Mouse (Mus musculus) MEL (cell line): ENCODE measurements around the gene Chst3. TPM values are rescaled to one million over a fixed set of nuclear protein-coding genes. Genes with fewer than 3 reads are reported as not detected.
"Not testable (repeated sequence)": the region's sequence is repeated elsewhere in the genome, so short reads cannot be mapped to it uniquely, and the experiment has no call there.

Experiments
- DNase-seq: peaks from one replicate; pipeline ENCODE4 v3.0.0; 2011; ENCODE audit warnings: low read depth, low spot score
- H3K27ac ChIP-seq: 2 replicates; pipeline ENCODE4 v1.5.1; 2012; ENCODE audit warnings: low read depth, mild to moderate bottlenecking, control low read depth, low read length, moderate library complexity; ENCODE audit not compliant: control insufficient read depth
- H3K27me3 ChIP-seq, 2 experiments: fragments of 150-350 bp in 1 of 2; sonication (generic) in 1 of 2; 2 replicates each; pipeline ENCODE4 v1.6.1; 2012; ENCODE audit warnings: low read length in 2 of 2, mild to moderate bottlenecking in 2 of 2, improper control_type of control experiment in 1 of 2, moderate library complexity in 1 of 2; ENCODE audit not compliant: insufficient read depth in 2 of 2, control insufficient read depth in 1 of 2
- H3K36me3 ChIP-seq, 2 experiments: 2 replicates each; pipeline ENCODE4 v1.6.1; 2012 to 2014; ENCODE audit warnings: low read length in 2 of 2, improper control_type of control experiment in 1 of 2, inconsistent platforms in 1 of 2, mild to moderate bottlenecking in 1 of 2; ENCODE audit not compliant: insufficient read depth in 2 of 2, control insufficient read depth in 1 of 2
- H3K4me1 ChIP-seq, 2 experiments: fragments of 150-350 bp in 1 of 2; sonication (generic) in 1 of 2; 2 replicates each; pipeline ENCODE4 v1.6.1; 2012; ENCODE audit warnings: low read length in 2 of 2, improper control_type of control experiment in 1 of 2, mild to moderate bottlenecking in 1 of 2; ENCODE audit not compliant: insufficient read depth in 2 of 2, control insufficient read depth in 1 of 2
- H3K4me3 ChIP-seq, 2 experiments: fragments of 150-350 bp in 1 of 2; sonication (generic) in 1 of 2; 2 replicates each; pipeline ENCODE4 v1.5.1; 2012; ENCODE audit warnings: low read depth in 2 of 2, low read length in 2 of 2, mild to moderate bottlenecking in 2 of 2, moderate library complexity in 2 of 2, control low read depth in 1 of 2, improper control_type of control experiment in 1 of 2; ENCODE audit not compliant: control insufficient read depth in 1 of 2, insufficient read depth in 1 of 2
- H3K79me2 ChIP-seq: 2 replicates; pipeline ENCODE4 v1.6.1; 2012; ENCODE audit warnings: mild to moderate bottlenecking, low read length, moderate library complexity; ENCODE audit not compliant: control insufficient read depth, poor library complexity, insufficient read depth
- H3K9ac ChIP-seq: 2 replicates; pipeline ENCODE4 v1.6.1; 2012; ENCODE audit warnings: low read depth, mild to moderate bottlenecking, control low read depth, low read length, moderate library complexity; ENCODE audit not compliant: control insufficient read depth, poor library complexity, severe bottlenecking
- H3K9me3 ChIP-seq: fragments of 150-350 bp; sonication (generic); replicated peaks from 2 replicates; pipeline ENCODE4 v1.6.1; 2012; ENCODE audit warnings: mild to moderate bottlenecking, low read length, improper control_type of control experiment, moderate library complexity; ENCODE audit not compliant: insufficient read depth
- BHLHE40 ChIP-seq: IDR thresholded peaks from 2 replicates; pipeline ENCODE4 v1.6.1; 2012; ENCODE audit warnings: low read depth, mild to moderate bottlenecking, inconsistent platforms, low read length, improper control_type of control experiment, borderline replicate concordance
- CHD2 ChIP-seq: IDR thresholded peaks from 2 replicates; pipeline ENCODE4 v1.6.1; 2011; ENCODE audit warnings: low read length, improper control_type of control experiment
- CTCF ChIP-seq, 3 experiments: IDR thresholded peaks in 2 of 3; conservative IDR thresholded peaks in 1 of 3; 2 replicates each; pipeline ENCODE4 v1.5.1; 2011 to 2012; ENCODE audit warnings: low read length in 3 of 3, low read depth in 2 of 3, mild to moderate bottlenecking in 2 of 3, improper control_type of control experiment in 1 of 3, inconsistent platforms in 1 of 3, mixed read lengths in 1 of 3, moderate library complexity in 1 of 3; ENCODE audit not compliant: control insufficient read depth in 1 of 3, insufficient read depth in 1 of 3, poor library complexity in 1 of 3, severe bottlenecking in 1 of 3
- ELF1 ChIP-seq: IDR thresholded peaks from 2 replicates; pipeline ENCODE4 v1.6.1; 2014; ENCODE audit warnings: low read depth, mild to moderate bottlenecking, inconsistent platforms, low read length, improper control_type of control experiment, moderate library complexity
- EP300 ChIP-seq, 2 experiments: IDR thresholded peaks; 2 replicates each; pipeline ENCODE4 v1.6.1; 2011; ENCODE audit warnings: improper control_type of control experiment in 2 of 2, low read length in 2 of 2, low read depth in 1 of 2, mild to moderate bottlenecking in 1 of 2
- ETS1 ChIP-seq: IDR thresholded peaks from 2 replicates; pipeline ENCODE4 v1.6.1; 2012; ENCODE audit warnings: low read depth, mild to moderate bottlenecking, inconsistent platforms, low read length, improper control_type of control experiment, moderate library complexity
- GABPA ChIP-seq: IDR thresholded peaks from 2 replicates; pipeline ENCODE4 v1.6.1; 2012; ENCODE audit warnings: low read depth, mild to moderate bottlenecking, inconsistent platforms, low read length, improper control_type of control experiment, moderate library complexity
- GATA1 ChIP-seq: IDR thresholded peaks from 2 replicates; pipeline ENCODE4 v1.6.1; 2011; ENCODE audit warnings: low read depth, low read length, improper control_type of control experiment
- HCFC1 ChIP-seq: IDR thresholded peaks from 2 replicates; pipeline ENCODE4 v1.6.1; 2012; ENCODE audit warnings: low read depth, mild to moderate bottlenecking, inconsistent platforms, low read length, improper control_type of control experiment, moderate library complexity
- JUND ChIP-seq: IDR thresholded peaks from 2 replicates; pipeline ENCODE4 v1.6.1; 2011; ENCODE audit warnings: low read depth, mild to moderate bottlenecking, improper control_type of control experiment, low read length
- KAT2A ChIP-seq: conservative IDR thresholded peaks from 2 replicates; pipeline ENCODE4 v1.6.1; 2012; ENCODE audit warnings: low read depth, low read length, improper control_type of control experiment, inconsistent platforms
- MAFK ChIP-seq: IDR thresholded peaks from 2 replicates; pipeline ENCODE4 v1.6.1; 2011; ENCODE audit warnings: low read depth, mild to moderate bottlenecking, low read length, improper control_type of control experiment, borderline replicate concordance
- MAX ChIP-seq: IDR thresholded peaks from 2 replicates; pipeline ENCODE4 v1.6.1; 2011; ENCODE audit warnings: low read length, improper control_type of control experiment
- MAZ ChIP-seq: IDR thresholded peaks from 2 replicates; pipeline ENCODE4 v1.6.1; 2012; ENCODE audit warnings: low read depth, mild to moderate bottlenecking, inconsistent platforms, low read length, improper control_type of control experiment
- MXI1 ChIP-seq: IDR thresholded peaks from 2 replicates; pipeline ENCODE4 v1.6.1; 2011; ENCODE audit warnings: mild to moderate bottlenecking, low read depth, low read length, improper control_type of control experiment
- MYB ChIP-seq: IDR thresholded peaks from 2 replicates; pipeline ENCODE4 v1.6.1; 2011; ENCODE audit warnings: mild to moderate bottlenecking, low read depth, low read length, improper control_type of control experiment
- NRF1 ChIP-seq: IDR thresholded peaks from 2 replicates; pipeline ENCODE4 v1.6.1; 2014; ENCODE audit warnings: low read depth, mild to moderate bottlenecking, inconsistent platforms, low read length, improper control_type of control experiment, moderate library complexity; ENCODE audit not compliant: poor library complexity, insufficient read depth, severe bottlenecking
- POLR2AphosphoS2 ChIP-seq: IDR thresholded peaks from 2 replicates; pipeline ENCODE4 v1.6.1; 2011; ENCODE audit warnings: low read length, improper control_type of control experiment
- POLR2AphosphoS5 ChIP-seq: IDR thresholded peaks from 2 replicates; pipeline ENCODE4 v1.6.1; 2012; ENCODE audit warnings: low read depth, borderline replicate concordance, mild to moderate bottlenecking, inconsistent platforms, low read length, moderate library complexity, mixed read lengths
- RAD21 ChIP-seq: IDR thresholded peaks from 2 replicates; pipeline ENCODE4 v1.6.1; 2011; ENCODE audit warnings: mild to moderate bottlenecking, low read depth, low read length, improper control_type of control experiment
- SIN3A ChIP-seq: IDR thresholded peaks from 2 replicates; pipeline ENCODE4 v1.6.1; 2012; ENCODE audit warnings: low read length, improper control_type of control experiment, inconsistent platforms
- TAL1 ChIP-seq: IDR thresholded peaks from 2 replicates; pipeline ENCODE4 v1.6.1; 2012; ENCODE audit warnings: mild to moderate bottlenecking, inconsistent platforms, low read length, moderate library complexity, mixed read lengths
- TCF12 ChIP-seq: IDR thresholded peaks from 2 replicates; pipeline ENCODE4 v1.6.1; 2014; ENCODE audit warnings: low read depth, mild to moderate bottlenecking, inconsistent platforms, low read length, improper control_type of control experiment, moderate library complexity
- UBTF ChIP-seq: IDR thresholded peaks from 2 replicates; pipeline ENCODE4 v1.6.1; 2012; ENCODE audit warnings: low read depth, mild to moderate bottlenecking, inconsistent platforms, low read length, improper control_type of control experiment, moderate library complexity, borderline replicate concordance; ENCODE audit not compliant: insufficient read depth
- USF1 ChIP-seq: IDR thresholded peaks from 2 replicates; pipeline ENCODE4 v1.6.1; 2014; ENCODE audit warnings: low read depth, mild to moderate bottlenecking, inconsistent platforms, low read length, improper control_type of control experiment, moderate library complexity
- USF2 ChIP-seq, 2 experiments: IDR thresholded peaks; 2 replicates each; pipeline ENCODE4 v1.6.1; 2011 to 2012; ENCODE audit warnings: improper control_type of control experiment in 2 of 2, low read length in 2 of 2, borderline replicate concordance in 1 of 2, inconsistent platforms in 1 of 2, low read depth in 1 of 2, mild to moderate bottlenecking in 1 of 2; ENCODE audit not compliant: insufficient read depth in 1 of 2
- ZC3H11A ChIP-seq: IDR thresholded peaks from 2 replicates; pipeline ENCODE4 v1.6.1; 2012; ENCODE audit warnings: low read depth, mild to moderate bottlenecking, inconsistent platforms, low read length, improper control_type of control experiment
- polyA plus RNA-seq, 2 experiments: library from polyadenylated mRNA; stranded (reverse) in 1 of 2; unstranded in 1 of 2; fragments of >175 nt in 1 of 2; fragments of >200 nt in 1 of 2; gene quantifications; 2 replicates each; pipeline versions ENCODE4 v1.2.1 to v1.2.4; 2012; ENCODE audit warnings: low replicate concordance in 2 of 2, low read depth in 1 of 2; ENCODE audit not compliant: insufficient read length in 2 of 2, insufficient read depth in 1 of 2, missing spikeins in 1 of 2
- total RNA-seq: library from RNA; depleted of rRNA; stranded (reverse); fragments of 300-350 nt; gene quantifications from 2 replicates; pipeline ENCODE4 v1.2.3, GENCODE M21; 2012

Gene Chst3
- total and polyA plus RNA-seq, 3 experiments = 0.08 TPM; not detected in 2

GRCm38 (mm10) chr10:60252187-60252586, 33.1 kb upstream of the Chst3 start:
- no peaks in the 10 kb centered on the region for H3K27me3 ChIP-seq
- no peak overlapping the region for H3K9ac ChIP-seq
- H3K27ac ChIP-seq = no peak overlapping the region
- DNase-seq = no peak
- H3K79me2 ChIP-seq = no peaks in the 10 kb centered on the region
- TF ChIP-seq EP300 (IDR thresholded peaks at IDR 0.05; ENCODE audit: low read depth in 1 of 2, low read length in 2 of 2) (no peak), TAL1 (no peak), CHD2 (no peak), MXI1 (no peak), MAX (no peak), JUND (no peak), MAZ (no peak), TCF12 (no peak), MAFK (no peak), ETS1 (no peak), POLR2AphosphoS2 (no peak), SIN3A (no peak), KAT2A (no peak)
- no peaks in the 10 kb centered on the region for H3K9me3 ChIP-seq
- H3K4me1 ChIP-seq = peaks cover 0 to 13% of the 10 kb centered on the region in 2 experiments; a peak in 2 of 4 replicates
- no peak overlapping the region for H3K4me3 ChIP-seq
- peaks cover 0 to 5% of the 10 kb centered on the region in 2 experiments; a peak in 2 of 4 replicates for H3K36me3 ChIP-seq

GRCm38 (mm10) chr10:60250426-60250965, 31.4 kb upstream of the Chst3 start:
- Histone ChIP-seq H3K4me1 (no peaks in the 10 kb centered on the region; a peak in 1 of 4 replicates), H3K27me3 (no peaks in the 10 kb centered on the region)

GRCm38 (mm10) chr10:60248345-60248744, 29.3 kb upstream of the Chst3 start:
- H3K4me1 ChIP-seq, DNase-seq, H3K4me3 ChIP-seq, H3K27ac ChIP-seq, H3K36me3 ChIP-seq, H3K9ac ChIP-seq, H3K79me2 ChIP-seq, H3K27me3 ChIP-seq, H3K9me3 ChIP-seq: not testable (repeated sequence)

More at GRCm38 (mm10) chr10:60250426-60250965, 31.4 kb upstream of the Chst3 start:
- DNase-seq = no peak
- Histone ChIP-seq H3K4me3 (no peak overlapping the region), H3K9ac (no peak overlapping the region), H3K79me2 (no peaks in the 10 kb centered on the region), H3K36me3 (no peaks in the 10 kb centered on the region), H3K27ac (no peak overlapping the region), H3K9me3 (no peaks in the 10 kb centered on the region)
- no peak for TF ChIP-seq MAX
- TF ChIP-seq RAD21 = no peak
- no peak for TF ChIP-seq MAZ
- TF ChIP-seq NRF1 = no peak
- no peak for TF ChIP-seq BHLHE40
- no peak for TF ChIP-seq POLR2AphosphoS5
- TF ChIP-seq GATA1 = no peak
- no peak for TF ChIP-seq ZC3H11A
- no peak for TF ChIP-seq USF2 (IDR thresholded peaks at IDR 0.05; ENCODE audit: borderline replicate concordance in 1 of 2, insufficient read depth in 1 of 2, low read depth in 1 of 2, low read length in 2 of 2)
- no peak for TF ChIP-seq ELF1
- TF ChIP-seq EP300 (IDR thresholded peaks at IDR 0.05; ENCODE audit: low read depth in 1 of 2, low read length in 2 of 2) = no peak
- TF ChIP-seq MXI1 = no peak
- no peak for TF ChIP-seq SIN3A
- TF ChIP-seq CTCF (IDR thresholded peaks at IDR 0.05 in 2 of 3, conservative IDR thresholded peaks at IDR 0.05 in 1 of 3; ENCODE audit: control insufficient read depth in 1 of 3, insufficient read depth in 1 of 3, low read depth in 2 of 3, low read length in 3 of 3, poor library complexity in 1 of 3, severe bottlenecking in 1 of 3) = no peak
- TF ChIP-seq MAFK = no peak
- TF ChIP-seq UBTF = no peak
- no peak for TF ChIP-seq HCFC1
- no peak for TF ChIP-seq USF1
- TF ChIP-seq MYB = no peak
- no peak for TF ChIP-seq GABPA
